Mouse (Mus musculus): ENCODE data around the gene Fmo2. TPM values are rescaled to one million over a fixed set of nuclear protein-coding genes. Genes with fewer than 3 reads are reported as not detected.

Gene Fmo2
- polyA plus RNA-seq, 1 experiment from 2014 or later: 0.42 TPM

GRCm38 (mm10) chr1:162866280-162866681 is 32.2 kb downstream of the Fmo2 start, which contains the start of gene Fmo1:
Fmo1 (minus strand) TSS chr1:162866610.
- ChIA-PET CTCF (no interaction called here), POLR2A (no interaction called here)
- in situ Hi-C loops (cut with MboI; ENCODE audit: low pct_unique_long_range_greater_than_20kb): no loop called here
- no peak for DNase-seq (ENCODE audit: low read depth, low spot score)
- TF ChIP-seq CTCF (IDR thresholded peaks at IDR 0.05): no peak
- peaks cover 11% of the 10 kb centered on the region for H3K27me3 ChIP-seq
- no peak for ATAC-seq

GRCm38 (mm10) chr1:162865493-162865830 is 33.1 kb downstream of the Fmo2 start:
- H3K27me3 ChIP-seq: peaks cover 4% of the 10 kb centered on the region
- no peak for DNase-seq (ENCODE audit: low read depth, low spot score)
- CTCF ChIA-PET: no interaction called here
- no peak for TF ChIP-seq CTCF (IDR thresholded peaks at IDR 0.05)
- POLR2A ChIA-PET: no interaction called here
- ATAC-seq: no peak
- in situ Hi-C loops (cut with MboI; ENCODE audit: low pct_unique_long_range_greater_than_20kb): no loop called here

- DNase-seq (ENCODE audit: low read depth, low spot score): no peak
- ChIA-PET POLR2A (interaction anchor here (0.8 kb wide), 1 partner anchor 28 kb away, joined by 4 read pairs; no protein-coding TSS in a partner anchor), CTCF (no interaction called here)
- TF ChIP-seq CTCF (IDR thresholded peaks at IDR 0.05): no peak
- H3K27me3 ChIP-seq: no peaks in the 10 kb centered on the region
- no peak for ATAC-seq
- in situ Hi-C loops (cut with MboI; ENCODE audit: low pct_unique_long_range_greater_than_20kb): no loop called here
These were observed 33.6 kb downstream of the Fmo2 start for GRCm38 (mm10) chr1:162864816-162865492.

- H3K27me3 ChIP-seq: no peaks in the 10 kb centered on the region
- no peak for TF ChIP-seq CTCF (IDR thresholded peaks at IDR 0.05)
- DNase-seq (ENCODE audit: low read depth, low spot score) (no peak), ATAC-seq (no peak)
- in situ Hi-C loops (cut with MboI; ENCODE audit: low pct_unique_long_range_greater_than_20kb): no loop called here
- ChIA-PET CTCF (interaction anchor here (0.9 kb wide), 1 partner anchor 11 kb away, joined by 3 read pairs; no protein-coding TSS in a partner anchor), POLR2A (interaction anchor here (0.8 kb wide), 1 partner anchor 29 kb away, joined by 4 read pairs; no protein-coding TSS in a partner anchor)
These were observed 34.2 kb downstream of the Fmo2 start for GRCm38 (mm10) chr1:162864279-162864678.

GRCm38 (mm10) chr1:162863579-162863978 is 34.9 kb downstream of the Fmo2 start:
- POLR2A ChIA-PET: no interaction called here

GRCm38 (mm10) chr1:162862328-162862727 is 36.2 kb downstream of the Fmo2 start:
- TF ChIP-seq CTCF (IDR thresholded peaks at IDR 0.05): no peak
- in situ Hi-C loops (cut with MboI; ENCODE audit: low pct_unique_long_range_greater_than_20kb): no loop called here
- ChIA-PET CTCF (interaction anchor here (1.2 to 1.3 kb wide), 2 partner anchors 21 to 23 kb away, joined by 3 read pairs; no protein-coding TSS in a partner anchor), POLR2A (no interaction called here)
- no peak for ATAC-seq
- no peaks in the 10 kb centered on the region for H3K27me3 ChIP-seq
- no peak for DNase-seq (ENCODE audit: low read depth, low spot score)

More at GRCm38 (mm10) chr1:162863579-162863978, 34.9 kb downstream of the Fmo2 start:
- no peak for DNase-seq (ENCODE audit: low read depth, low spot score)
- no peak for ATAC-seq
- H3K27me3 ChIP-seq: no peaks in the 10 kb centered on the region
- CTCF ChIA-PET: interaction anchor here (0.8 to 0.9 kb wide), 2 partner anchors 11 to 14 kb away, joined by 3 to 4 read pairs; no protein-coding TSS in a partner anchor
- in situ Hi-C loops (cut with MboI; ENCODE audit: low pct_unique_long_range_greater_than_20kb): no loop called here
- TF ChIP-seq CTCF (IDR thresholded peaks at IDR 0.05): no peak

GRCm38 (mm10) chr1:162859996-162860605 is 38.4 kb downstream of the Fmo2 start:
- no peak for TF ChIP-seq CTCF (IDR thresholded peaks at IDR 0.05)
- POLR2A ChIA-PET: interaction anchor here (0.6 kb wide), 1 partner anchor 20 kb away, joined by 5 read pairs; no protein-coding TSS in a partner anchor
- CTCF ChIA-PET: interaction anchor here (1.5 kb wide), 1 partner anchor 20 kb away, joined by 3 read pairs; no protein-coding TSS in a partner anchor
- in situ Hi-C loops (cut with MboI; ENCODE audit: low pct_unique_long_range_greater_than_20kb): no loop called here
- no peaks in the 10 kb centered on the region for H3K27me3 ChIP-seq
- no peak for ATAC-seq
- DNase-seq (ENCODE audit: low read depth, low spot score): peak; percentile 61

- no peaks in the 10 kb centered on the region for H3K27me3 ChIP-seq
- DNase-seq (ENCODE audit: low read depth, low spot score) (no peak), ATAC-seq (peak; percentile 51)
- TF ChIP-seq CTCF (IDR thresholded peaks at IDR 0.05): no peak
- ChIA-PET POLR2A (no interaction called here), CTCF (interaction anchor here (1.3 to 1.5 kb wide), 2 partner anchors 10 to 21 kb away, joined by 3 to 4 read pairs; no protein-coding TSS in a partner anchor)
- in situ Hi-C loops (cut with MboI; ENCODE audit: low pct_unique_long_range_greater_than_20kb): no loop called here
These were observed 39.0 kb downstream of the Fmo2 start for GRCm38 (mm10) chr1:162859545-162859976.

GRCm38 (mm10) chr1:162858748-162859130 is 39.8 kb downstream of the Fmo2 start:
- ChIA-PET CTCF (interaction anchor here (1.3 to 1.5 kb wide), 2 partner anchors 10 to 22 kb away, joined by 3 to 4 read pairs; no protein-coding TSS in a partner anchor), POLR2A (no interaction called here)
- in situ Hi-C loops (cut with MboI; ENCODE audit: low pct_unique_long_range_greater_than_20kb): no loop called here
- H3K27me3 ChIP-seq: no peaks in the 10 kb centered on the region
- DNase-seq (ENCODE audit: low read depth, low spot score) (no peak), ATAC-seq (no peak)
- no peak for TF ChIP-seq CTCF (IDR thresholded peaks at IDR 0.05)

GRCm38 (mm10) chr1:162857766-162858747 is 40.5 kb downstream of the Fmo2 start:
- ChIA-PET CTCF (interaction anchor here (1.2 to 1.3 kb wide), 2 partner anchors 9 to 10 kb away, joined by 3 to 4 read pairs; no protein-coding TSS in a partner anchor), POLR2A (no interaction called here)
- no peak for TF ChIP-seq CTCF (IDR thresholded peaks at IDR 0.05)
- in situ Hi-C loops (cut with MboI; ENCODE audit: low pct_unique_long_range_greater_than_20kb): no loop called here
- H3K27me3 ChIP-seq: no peaks in the 10 kb centered on the region
- DNase-seq (ENCODE audit: low read depth, low spot score): no peak
- ATAC-seq: no peak

Data from Patski (cell line).